Mouse (Mus musculus): ENCODE results near the gene Ptprcap. TPM values are rescaled to one million over a fixed set of nuclear protein-coding genes. Genes with fewer than 3 reads are reported as not detected.

Ptprcap gene
- polyA plus RNA-seq, 1 experiment from 2014 or later = 1.0 TPM

DNA sequence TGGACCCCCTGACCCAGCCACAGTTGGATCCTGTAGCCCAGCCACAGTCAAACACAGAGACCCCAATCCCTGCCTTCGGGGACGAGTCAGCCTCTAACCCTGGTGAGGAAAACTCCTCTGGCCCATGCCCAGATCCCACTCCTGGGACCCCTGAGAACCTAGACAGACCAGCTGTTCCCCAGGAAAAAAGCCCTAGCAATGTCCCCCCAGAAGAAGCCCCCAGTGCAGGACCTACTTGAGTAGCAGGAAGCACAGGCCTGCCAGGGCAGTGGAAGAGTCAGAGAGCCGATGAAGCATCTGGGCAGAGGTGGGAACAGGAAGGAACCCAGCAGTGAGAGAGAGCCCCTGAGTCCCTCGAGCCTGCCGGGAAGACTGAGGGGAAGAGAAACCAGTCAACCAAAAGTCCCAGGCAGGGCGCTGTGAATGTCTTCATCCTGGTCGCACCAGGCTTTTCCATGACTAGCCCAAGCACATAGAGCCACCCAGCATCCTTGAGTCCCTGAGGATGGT is 9.6 kb upstream of the Ptprcap start, which contains the start of gene Cabp4:
Gene Cabp4, minus strand, starts transcription at position 275 of the 510 bp plus-strand sequence.
- H3K4me1 ChIP-seq = peaks cover 8% of the 10 kb centered on the region
- WGBS = 82% methylated on average over 7 of the region's 7 CpGs
- H3K9me3 ChIP-seq (replicated peaks) = no peaks in the 10 kb centered on the region
- H3K27ac ChIP-seq = no peak within 1 kb of the TSS
- H3K4me2 ChIP-seq (replicated peaks) = no peak within 1 kb of the TSS
- ATAC-seq (ENCODE audit: low FRiP score) = no peak
- no peak within 1 kb of the TSS for H3K4me3 ChIP-seq
- no peak within 1 kb of the TSS for H3K9ac ChIP-seq
- no peaks in the 10 kb centered on the region for H3K27me3 ChIP-seq
- no peaks in the 10 kb centered on the region for H3K36me3 ChIP-seq

DNA sequence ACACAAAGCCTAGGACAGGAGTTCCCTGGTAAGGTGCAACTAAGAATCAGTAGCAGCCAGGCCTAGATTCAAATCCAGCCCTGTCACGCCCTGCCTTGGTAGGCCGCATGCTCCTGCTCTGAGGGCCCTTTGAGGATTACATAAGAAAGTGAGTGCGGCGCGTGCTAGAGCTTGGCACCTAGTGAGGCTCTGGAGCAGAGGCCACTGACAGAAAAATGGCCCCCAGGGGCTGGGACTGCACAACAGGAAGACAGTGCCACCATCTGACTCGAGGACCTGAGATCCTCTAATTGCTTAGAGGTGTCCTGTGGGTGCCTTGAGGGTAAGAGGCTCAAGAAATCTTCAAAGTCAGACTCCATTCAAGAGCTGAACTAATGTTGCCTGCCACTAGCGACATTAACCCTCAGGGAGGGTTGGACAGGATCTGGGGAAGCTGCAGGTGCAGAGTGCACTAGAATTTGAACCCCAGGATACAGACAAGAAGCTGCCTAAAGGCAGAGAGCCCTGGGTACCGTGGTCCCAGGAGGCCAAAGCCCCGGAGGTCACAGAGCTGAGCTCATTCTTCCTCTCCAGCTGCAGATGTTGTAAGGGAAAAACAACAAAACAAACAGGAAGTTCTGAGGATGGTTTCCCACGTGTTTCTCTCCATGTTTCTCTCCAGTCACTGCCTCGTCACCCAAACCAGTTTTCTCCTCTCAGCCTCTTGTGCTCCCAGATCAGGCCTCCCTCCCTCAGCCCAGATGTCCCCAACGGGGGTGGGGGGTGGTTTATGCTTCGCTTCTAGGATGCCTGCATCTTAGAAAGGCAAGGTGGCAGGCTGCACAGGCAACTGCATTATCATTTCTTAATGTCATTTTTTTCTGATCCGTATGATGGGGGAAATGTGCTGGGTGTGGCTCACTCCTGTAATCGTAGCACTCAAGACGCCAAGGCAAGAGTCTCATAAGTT is 8.6 kb upstream of the Ptprcap start:
- Histone ChIP-seq H3K27me3 (no peaks in the 10 kb centered on the region), H3K36me3 (no peaks in the 10 kb centered on the region), H3K4me2 (replicated peaks) (no peak overlapping the region), H3K4me1 (peaks cover 18% of the 10 kb centered on the region), H3K4me3 (no peak overlapping the region), H3K9me3 (replicated peaks) (no peaks in the 10 kb centered on the region), H3K9ac (no peak overlapping the region), H3K27ac (no peak overlapping the region)
- no peak for ATAC-seq (ENCODE audit: low FRiP score)
- 88% methylated on average over 16 of the region's 16 CpGs for WGBS

GRCm38 (mm10) chr19:4145936-4146335 is 7.5 kb upstream of the Ptprcap start:
- H3K4me2 ChIP-seq (replicated peaks) = no peak overlapping the region
- H3K4me1 ChIP-seq = peaks cover 26% of the 10 kb centered on the region
- no peaks in the 10 kb centered on the region for H3K27me3 ChIP-seq
- ATAC-seq (ENCODE audit: low FRiP score) = no peak
- peaks cover 10% of the 10 kb centered on the region for H3K36me3 ChIP-seq
- 85% methylated on average over 5 of the region's 5 CpGs for WGBS
- H3K27ac ChIP-seq = no peak overlapping the region
- no peaks in the 10 kb centered on the region for H3K9me3 ChIP-seq (replicated peaks)
- no peak overlapping the region for H3K4me3 ChIP-seq
- H3K9ac ChIP-seq = no peak overlapping the region

GRCm38 (mm10) chr19:4146366-4147021 is 6.9 kb upstream of the Ptprcap start:
- H3K4me2 ChIP-seq (replicated peaks) = no peak overlapping the region
- WGBS = 60% methylated on average over 12 of the region's 12 CpGs
- peaks cover 15% of the 10 kb centered on the region for H3K36me3 ChIP-seq
- H3K27me3 ChIP-seq = no peaks in the 10 kb centered on the region
- H3K27ac ChIP-seq = no peak overlapping the region
- ATAC-seq (ENCODE audit: low FRiP score) = no peak
- H3K9ac ChIP-seq = no peak overlapping the region
- no peak overlapping the region for H3K4me3 ChIP-seq
- H3K4me1 ChIP-seq = peaks cover 26% of the 10 kb centered on the region
- H3K9me3 ChIP-seq (replicated peaks) = no peaks in the 10 kb centered on the region

DNA sequence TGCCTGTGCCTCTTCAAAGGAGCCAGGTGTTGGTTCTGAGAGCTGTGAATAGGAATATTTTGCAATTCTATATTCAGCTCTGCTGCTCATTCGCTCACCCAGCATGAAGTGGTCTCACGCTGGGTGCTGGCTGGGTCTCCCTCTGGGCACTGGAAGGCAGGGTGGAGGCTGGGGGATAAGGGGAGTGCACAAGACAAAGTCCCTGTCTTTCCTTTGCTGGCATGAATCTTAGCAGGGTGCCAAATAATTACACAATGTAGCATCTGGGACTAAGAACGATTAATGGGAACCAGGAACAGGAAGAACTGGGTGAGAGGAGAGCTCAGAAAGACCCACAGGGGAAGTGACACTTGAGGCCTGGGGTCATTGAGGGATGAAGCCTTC is 6.4 kb upstream of the Ptprcap start:
- H3K4me3 ChIP-seq = no peak overlapping the region
- no peak overlapping the region for H3K9ac ChIP-seq
- no peak overlapping the region for H3K4me2 ChIP-seq (replicated peaks)
- no peak overlapping the region for H3K27ac ChIP-seq
- WGBS = 52% methylated on average over 3 of the region's 3 CpGs
- ATAC-seq (ENCODE audit: low FRiP score) = no peak
- H3K4me1 ChIP-seq = peaks cover 26% of the 10 kb centered on the region
- H3K9me3 ChIP-seq (replicated peaks) = no peaks in the 10 kb centered on the region
- peaks cover 20% of the 10 kb centered on the region for H3K36me3 ChIP-seq
- no peaks in the 10 kb centered on the region for H3K27me3 ChIP-seq

DNA sequence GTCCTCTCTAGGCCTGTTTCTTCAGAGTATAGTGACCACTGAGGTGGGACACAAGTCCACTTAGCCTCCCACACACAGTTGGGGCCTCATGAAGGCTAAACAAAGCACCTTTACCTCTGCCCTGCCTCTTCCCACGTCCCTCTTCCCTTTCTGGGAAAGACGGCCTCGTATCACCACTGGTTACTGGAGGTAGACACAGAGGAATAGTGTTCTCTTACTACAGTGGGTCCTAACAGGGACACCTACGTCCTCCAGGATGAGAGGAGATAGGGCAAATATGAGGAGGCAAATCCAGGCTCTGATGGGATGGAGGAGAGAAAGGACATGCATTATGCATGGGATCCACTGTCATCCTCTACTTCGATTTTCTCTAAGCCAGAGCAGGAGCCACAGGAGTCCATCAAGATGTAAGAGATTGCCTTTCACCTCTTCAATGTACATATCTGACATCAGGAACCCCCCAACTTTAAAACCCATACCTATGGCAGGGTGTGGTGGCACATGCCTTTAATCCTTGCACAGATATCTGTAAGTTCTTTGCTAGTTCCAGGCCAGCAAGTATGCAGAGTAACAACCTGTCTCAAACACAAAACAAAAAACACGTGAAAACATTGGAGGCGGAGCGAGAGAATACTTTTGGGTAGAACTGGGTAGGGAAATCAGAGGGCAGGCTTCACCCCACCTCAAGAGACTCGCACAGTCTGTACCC is 5.5 kb upstream of the Ptprcap start:
- WGBS = 37% methylated on average over 9 of the region's 9 CpGs
- Histone ChIP-seq H3K9me3 (replicated peaks) (no peaks in the 10 kb centered on the region), H3K4me3 (peak overlapping the region; percentile 87), H3K4me2 (replicated peaks) (peak overlapping the region; percentile 89), H3K9ac (peak overlapping the region; percentile 92), H3K36me3 (peaks cover 29% of the 10 kb centered on the region), H3K4me1 (peaks cover 26% of the 10 kb centered on the region), H3K27ac (peak overlapping the region; percentile 67; the same call in 1 of the 2 replicates), H3K27me3 (no peaks in the 10 kb centered on the region)
- peak; percentile 33 for ATAC-seq (ENCODE audit: low FRiP score)

- Histone ChIP-seq H3K9me3 (replicated peaks) (no peaks in the 10 kb centered on the region), H3K36me3 (peaks cover 29% of the 10 kb centered on the region), H3K4me2 (replicated peaks) (peak within 1 kb of the TSS; percentile 89), H3K27me3 (no peaks in the 10 kb centered on the region), H3K4me1 (peaks cover 26% of the 10 kb centered on the region), H3K27ac (peak within 1 kb of the TSS; percentile 67; the same call in 1 of the 2 replicates), H3K4me3 (peak within 1 kb of the TSS; percentile 87), H3K9ac (peak within 1 kb of the TSS; percentile 92)
- peak; percentile 93 for ATAC-seq (ENCODE audit: low FRiP score)
- WGBS = 0% methylated on average over 33 of the region's 33 CpGs
Observed at GRCm38 (mm10) chr19:4148491-4148806, 5.0 kb upstream of the Ptprcap start, which contains the start of gene Coro1b. TSS of gene Coro1b (plus strand) at chr19:4148619.

DNA sequence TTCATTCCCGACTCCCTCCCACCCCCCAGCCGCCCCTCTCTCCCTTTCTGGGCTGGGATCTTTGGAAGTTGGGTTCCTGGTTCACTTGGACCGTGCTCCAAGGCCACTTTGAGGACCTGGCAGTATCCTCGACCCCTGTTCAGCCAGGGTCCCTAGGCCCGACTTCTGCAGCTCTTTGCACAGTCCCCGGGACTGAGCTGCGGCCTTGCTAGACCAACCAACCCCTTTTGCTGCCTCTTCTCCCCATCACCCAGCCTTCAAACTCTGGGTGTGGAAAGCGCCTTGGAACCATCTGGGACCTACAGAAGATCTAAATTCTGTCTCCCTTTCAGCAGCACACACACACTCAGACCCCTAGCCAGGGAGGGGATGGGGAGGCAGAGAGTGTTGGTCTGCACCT is 4.6 kb upstream of the Ptprcap start:
- peak overlapping the region; percentile 66; the same call in 1 of the 2 replicates for H3K27ac ChIP-seq

GRCm38 (mm10) chr19:4149283-4149682 is 4.1 kb upstream of the Ptprcap start:
- Histone ChIP-seq H3K4me2 (replicated peaks) (peak overlapping the region; percentile 89), H3K9me3 (replicated peaks) (no peaks in the 10 kb centered on the region), H3K4me3 (peak overlapping the region; percentile 87), H3K9ac (peak overlapping the region; percentile 92), H3K27me3 (no peaks in the 10 kb centered on the region), H3K4me1 (peaks cover 26% of the 10 kb centered on the region), H3K36me3 (peaks cover 29% of the 10 kb centered on the region), H3K27ac (no peak overlapping the region)
- 91% methylated on average over 11 of the region's 11 CpGs for WGBS
- no peak for ATAC-seq (ENCODE audit: low FRiP score)

More for the DNA sequence above, 4.6 kb upstream of the Ptprcap start:
- Histone ChIP-seq H3K4me3 (peak overlapping the region; percentile 87), H3K36me3 (peaks cover 29% of the 10 kb centered on the region), H3K4me1 (peaks cover 26% of the 10 kb centered on the region), H3K9me3 (replicated peaks) (no peaks in the 10 kb centered on the region), H3K9ac (peak overlapping the region; percentile 92), H3K4me2 (replicated peaks) (peak overlapping the region; percentile 89), H3K27me3 (no peaks in the 10 kb centered on the region)
- 5% methylated on average over 8 of the region's 8 CpGs for WGBS
- ATAC-seq (ENCODE audit: low FRiP score) = peak; percentile 62

GRCm38 (mm10) chr19:4149764-4150461 is 3.5 kb upstream of the Ptprcap start:
- H3K4me2 ChIP-seq (replicated peaks) = peak overlapping the region; percentile 89; the same call in 1 of the 2 replicates
- H3K9ac ChIP-seq = no peak overlapping the region; the same call in 1 of the 2 replicates
- ATAC-seq (ENCODE audit: low FRiP score) = no peak
- H3K4me1 ChIP-seq = peaks cover 26% of the 10 kb centered on the region
- peaks cover 29% of the 10 kb centered on the region for H3K36me3 ChIP-seq
- H3K9me3 ChIP-seq (replicated peaks) = no peaks in the 10 kb centered on the region
- no peak overlapping the region for H3K4me3 ChIP-seq
- no peak overlapping the region for H3K27ac ChIP-seq
- H3K27me3 ChIP-seq = no peaks in the 10 kb centered on the region
- WGBS = 96% methylated on average over 17 of the region's 17 CpGs

Data from hindbrain, embryonic 12.5 days (tissue).